Mouse (Mus musculus) fat pad, adult 2 months (tissue): ENCODE measurements around the gene Erc2.

ENCODE experiments used
- DNase-seq: peaks from one replicate; pipeline ENCODE4 v3.0.0-alpha.2; 2011; ENCODE audit warnings: low read depth, low spot score; ENCODE audit errors: extremely low read depth

Erc2 gene

DNA sequence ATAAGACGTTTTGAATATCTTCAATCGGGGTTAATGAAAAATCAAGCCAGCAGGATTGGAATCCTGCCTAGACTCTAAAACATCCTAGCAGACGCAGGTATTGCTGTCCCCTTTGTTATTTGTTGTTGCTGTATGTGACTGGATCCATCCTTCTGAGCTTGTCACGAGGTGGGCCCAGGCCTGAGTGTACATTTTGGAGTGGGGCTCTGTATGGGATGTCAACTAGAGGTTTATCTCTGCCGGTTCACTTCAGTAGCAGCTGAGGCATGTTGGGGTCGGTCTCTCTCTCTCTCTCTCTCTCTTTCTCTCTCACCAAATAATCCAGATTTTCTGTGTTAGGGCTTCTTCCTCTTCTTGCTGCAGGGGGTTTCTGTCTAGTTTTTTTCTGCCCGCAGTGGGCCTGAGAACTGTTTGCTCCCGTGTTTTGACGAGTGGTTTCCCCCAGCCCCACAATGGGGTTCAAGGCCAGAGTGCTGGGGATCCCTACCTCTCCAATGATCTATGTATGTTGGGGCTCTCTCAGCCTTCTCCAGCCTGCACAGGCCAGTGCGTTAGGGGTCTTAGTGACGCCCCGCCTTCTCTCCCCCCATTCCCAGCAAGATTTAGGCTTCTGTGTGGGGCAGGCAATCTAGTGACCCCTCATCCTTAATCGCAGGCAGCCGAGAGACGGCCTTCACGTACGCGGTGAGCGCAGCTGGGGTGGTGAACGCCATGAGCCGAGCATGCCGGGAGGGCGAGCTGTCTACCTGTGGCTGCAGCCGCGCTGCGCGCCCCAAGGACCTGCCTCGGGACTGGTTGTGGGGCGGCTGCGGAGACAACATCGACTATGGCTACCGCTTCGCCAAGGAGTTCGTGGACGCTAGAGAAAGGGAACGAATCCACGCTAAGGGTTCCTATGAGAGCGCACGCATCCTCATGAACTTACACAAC is 895.7 kb downstream of the Erc2 start:
- DNase-seq, result no peak

DNA sequence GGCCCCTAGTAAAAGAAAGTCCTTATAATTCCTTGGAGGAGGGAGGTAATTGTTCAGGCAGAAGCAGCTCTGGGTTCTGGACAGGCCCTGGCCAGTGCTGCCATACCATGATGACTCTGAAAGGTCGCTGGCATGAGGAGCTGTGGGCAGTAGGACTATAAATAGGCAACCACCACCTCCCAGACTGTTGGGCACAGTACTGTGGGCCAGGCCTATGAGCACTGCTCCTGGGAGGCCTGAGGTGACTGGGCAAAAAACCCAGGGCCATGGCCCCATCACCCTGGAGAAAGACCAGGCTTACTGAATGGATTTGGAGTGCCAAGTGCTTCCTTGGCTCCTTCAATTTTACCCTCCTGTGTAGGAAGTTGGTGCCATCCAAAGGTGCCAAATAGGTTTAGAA is 898.9 kb downstream of the Erc2 start:
- DNase-seq, result no peak

DNA sequence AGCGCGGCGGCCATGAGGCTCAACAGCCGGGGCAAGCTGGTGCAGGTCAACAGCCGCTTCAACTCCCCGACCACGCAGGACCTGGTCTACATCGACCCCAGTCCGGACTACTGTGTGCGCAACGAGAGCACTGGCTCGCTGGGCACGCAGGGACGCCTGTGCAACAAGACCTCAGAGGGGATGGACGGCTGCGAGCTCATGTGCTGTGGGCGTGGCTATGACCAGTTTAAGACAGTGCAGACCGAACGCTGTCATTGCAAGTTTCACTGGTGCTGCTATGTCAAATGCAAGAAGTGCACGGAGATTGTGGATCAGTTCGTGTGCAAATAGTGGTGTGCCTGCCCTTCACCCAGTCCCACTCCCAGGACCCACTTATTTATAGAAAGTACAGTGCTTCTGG is 900.4 kb downstream of the Erc2 start:
- no peak for DNase-seq

DNA sequence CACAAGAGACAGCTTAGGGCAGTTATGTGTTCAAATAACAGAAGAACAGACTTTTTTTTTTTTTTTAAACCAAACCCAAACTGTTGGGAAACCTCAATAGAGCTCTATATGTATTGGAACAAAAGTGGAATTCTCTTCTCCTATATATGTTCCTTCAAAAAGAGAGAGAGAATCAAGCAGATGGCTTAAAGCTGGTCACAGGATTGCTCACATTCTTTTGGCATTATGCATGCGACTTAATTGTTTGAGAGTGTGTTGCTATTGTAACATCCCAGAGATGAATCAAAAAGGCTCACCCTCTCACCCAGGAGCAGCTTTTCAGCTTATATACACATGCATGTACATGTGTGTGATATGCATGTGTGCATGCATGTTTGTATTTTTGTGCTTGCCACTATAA is 903.3 kb downstream of the Erc2 start:
- DNase-seq, result no peak
